Mouse (Mus musculus): ENCODE data around the gene Gm10271. TPM values are rescaled to one million over a fixed set of nuclear protein-coding genes. Genes with fewer than 3 reads are reported as not detected.

The Gm10271 gene
- polyA plus RNA-seq, 1 experiment from 2014 or later, result not detected

- 94% methylated on average over 15 of the region's 15 CpGs for WGBS
- H3K4me1 ChIP-seq, result no peaks in the 10 kb centered on the region
These were observed 51.0 kb downstream of the Gm10271 start for GRCm38 (mm10) chr10:116921416-116921815.

GRCm38 (mm10) chr10:116920641-116921040 is 51.8 kb downstream of the Gm10271 start:
- H3K4me3 ChIP-seq, result no peak overlapping the region
- H3K27ac ChIP-seq, result no peak overlapping the region
- no peaks in the 10 kb centered on the region for H3K4me1 ChIP-seq
- DNase-seq (ENCODE audit: extremely low spot score, low spot score), result no peak
- no peaks in the 10 kb centered on the region for H3K9me3 ChIP-seq
- no peaks in the 10 kb centered on the region for H3K27me3 ChIP-seq (ENCODE audit: poor library complexity, severe bottlenecking)
- H3K36me3 ChIP-seq (replicated peaks), result peaks cover 81% of the 10 kb centered on the region
- 96% methylated on average over 8 of the region's 8 CpGs for WGBS

More at GRCm38 (mm10) chr10:116921416-116921815, 51.0 kb downstream of the Gm10271 start:
- Histone ChIP-seq H3K27me3 (ENCODE audit: poor library complexity, severe bottlenecking) (no peaks in the 10 kb centered on the region), H3K9me3 (no peaks in the 10 kb centered on the region), H3K36me3 (replicated peaks) (peaks cover 80% of the 10 kb centered on the region), H3K4me3 (no peak overlapping the region), H3K27ac (no peak overlapping the region)
- no peak for DNase-seq (ENCODE audit: extremely low spot score, low spot score)

GRCm38 (mm10) chr10:116919368-116920317 is 52.8 kb downstream of the Gm10271 start:
- no peaks in the 10 kb centered on the region for H3K9me3 ChIP-seq
- H3K4me1 ChIP-seq, result no peaks in the 10 kb centered on the region
- peaks cover 81% of the 10 kb centered on the region for H3K36me3 ChIP-seq (replicated peaks)
- DNase-seq (ENCODE audit: extremely low spot score, low spot score), result no peak
- H3K4me3 ChIP-seq, result no peak overlapping the region
- no peaks in the 10 kb centered on the region for H3K27me3 ChIP-seq (ENCODE audit: poor library complexity, severe bottlenecking)
- WGBS, result 91% methylated on average over 25 of the region's 25 CpGs
- no peak overlapping the region for H3K27ac ChIP-seq

- 86% methylated on average over 8 of the region's 8 CpGs for WGBS
- Histone ChIP-seq H3K4me1 (no peaks in the 10 kb centered on the region), H3K9me3 (no peaks in the 10 kb centered on the region), H3K27me3 (ENCODE audit: poor library complexity, severe bottlenecking) (no peaks in the 10 kb centered on the region), H3K36me3 (replicated peaks) (peaks cover 87% of the 10 kb centered on the region), H3K4me3 (no peak overlapping the region), H3K27ac (no peak overlapping the region)
- no peak for DNase-seq (ENCODE audit: extremely low spot score, low spot score)
These were observed 55.8 kb downstream of the Gm10271 start for GRCm38 (mm10) chr10:116916581-116916980.

- no peak for DNase-seq (ENCODE audit: extremely low spot score, low spot score)
- no peak overlapping the region for H3K4me3 ChIP-seq
These were observed 57.1 kb downstream of the Gm10271 start for GRCm38 (mm10) chr10:116915286-116915685.

GRCm38 (mm10) chr10:116914586-116914985 is 57.8 kb downstream of the Gm10271 start:
- no peak for DNase-seq (ENCODE audit: extremely low spot score, low spot score)
- Histone ChIP-seq H3K27ac (no peak overlapping the region), H3K4me1 (no peaks in the 10 kb centered on the region), H3K27me3 (ENCODE audit: poor library complexity, severe bottlenecking) (no peaks in the 10 kb centered on the region), H3K4me3 (no peak overlapping the region), H3K9me3 (no peaks in the 10 kb centered on the region), H3K36me3 (replicated peaks) (peaks cover 94% of the 10 kb centered on the region)
- WGBS, result 93% methylated on average over 9 of the region's 9 CpGs

More at GRCm38 (mm10) chr10:116915286-116915685, 57.1 kb downstream of the Gm10271 start:
- Histone ChIP-seq H3K27me3 (ENCODE audit: poor library complexity, severe bottlenecking) (no peaks in the 10 kb centered on the region), H3K27ac (no peak overlapping the region), H3K4me1 (no peaks in the 10 kb centered on the region), H3K36me3 (replicated peaks) (peaks cover 92% of the 10 kb centered on the region), H3K9me3 (no peaks in the 10 kb centered on the region)
- 95% methylated on average over 8 of the region's 8 CpGs for WGBS

GRCm38 (mm10) chr10:116913647-116914273 is 58.6 kb downstream of the Gm10271 start:
- Histone ChIP-seq H3K27me3 (ENCODE audit: poor library complexity, severe bottlenecking) (no peaks in the 10 kb centered on the region), H3K36me3 (replicated peaks) (peaks cover 95% of the 10 kb centered on the region), H3K4me1 (no peaks in the 10 kb centered on the region), H3K4me3 (no peak overlapping the region), H3K27ac (no peak overlapping the region), H3K9me3 (no peaks in the 10 kb centered on the region)
- DNase-seq (ENCODE audit: extremely low spot score, low spot score), result no peak
- 94% methylated on average over 17 of the region's 17 CpGs for WGBS

- WGBS, result 95% methylated on average over 9 of the region's 9 CpGs
- H3K27ac ChIP-seq, result no peak overlapping the region
- no peak for DNase-seq (ENCODE audit: extremely low spot score, low spot score)
- H3K27me3 ChIP-seq (ENCODE audit: poor library complexity, severe bottlenecking), result no peaks in the 10 kb centered on the region
- peaks cover 99% of the 10 kb centered on the region for H3K36me3 ChIP-seq (replicated peaks)
- H3K9me3 ChIP-seq, result no peaks in the 10 kb centered on the region
- H3K4me3 ChIP-seq, result no peak overlapping the region
- no peaks in the 10 kb centered on the region for H3K4me1 ChIP-seq
These were observed 59.6 kb downstream of the Gm10271 start for GRCm38 (mm10) chr10:116912850-116913249.

- no peaks in the 10 kb centered on the region for H3K9me3 ChIP-seq
- no peak for DNase-seq (ENCODE audit: extremely low spot score, low spot score)
- no peak overlapping the region for H3K4me3 ChIP-seq
- no peaks in the 10 kb centered on the region for H3K27me3 ChIP-seq (ENCODE audit: poor library complexity, severe bottlenecking)
- no peaks in the 10 kb centered on the region for H3K4me1 ChIP-seq
- 91% methylated on average over 15 of the region's 15 CpGs for WGBS
- no peak overlapping the region for H3K27ac ChIP-seq
- peaks cover 99% of the 10 kb centered on the region for H3K36me3 ChIP-seq (replicated peaks)
These were observed 63.3 kb downstream of the Gm10271 start for GRCm38 (mm10) chr10:116908901-116909642.

Other genes starting within 250 kb of the Gm10271 start
- 0.07 TPM in 1 of 2 replicates, not detected in the other for gene Myrfl, start 75.7 kb downstream of the Gm10271 start, polyA plus RNA-seq (2016; fragmentation: Nextera tagmentation; extraction: Ambion mirVana)
- 41.5 and 43.0 TPM in 2 replicates for gene Rab3ip, start 21.8 kb downstream of the Gm10271 start, polyA plus RNA-seq (2016; fragmentation: Nextera tagmentation; extraction: Ambion mirVana)
- not detected in 2 replicates for gene Best3, start 13.7 kb upstream of the Gm10271 start, polyA plus RNA-seq (2016; fragmentation: Nextera tagmentation; extraction: Ambion mirVana)
- gene Lrrc10, start 72.7 kb upstream of the Gm10271 start, polyA plus RNA-seq (2016; fragmentation: Nextera tagmentation; extraction: Ambion mirVana), result not detected in 2 replicates
- gene Cct2, start 91.2 kb upstream of the Gm10271 start, polyA plus RNA-seq (2016; fragmentation: Nextera tagmentation; extraction: Ambion mirVana), result 332 and 337 TPM in 2 replicates
- 15.8 and 18.1 TPM in 2 replicates for gene Frs2, start 175.9 kb upstream of the Gm10271 start, polyA plus RNA-seq (2016; fragmentation: Nextera tagmentation; extraction: Ambion mirVana)